Mouse (Mus musculus) lung, embryonic 14.5 days (tissue): Measurements from ENCODE around the gene Resf1. TPM values are rescaled to one million over a fixed set of nuclear protein-coding genes. Genes with fewer than 3 reads are reported as not detected.
A peak's percentile ranks its signal among the peaks of the same experiment; 100 is the strongest.

Source experiments
- ATAC-seq: fragments of 200-750 bp; cut with Nextera tagmentation; 2 replicates; pipeline ENCODE4 v1.8.0; 2017; ENCODE audit warnings: mild to moderate bottlenecking, moderate TSS enrichment, moderate library complexity; ENCODE audit not compliant: insufficient read depth
- DNase-seq: peaks from one replicate; pipeline ENCODE4 v3.0.0-alpha.2; 2015
- H3K27ac ChIP-seq: fragments of 300-500 bp; sonication (generic); 2 replicates; pipeline ENCODE4 v1.5.1; 2014; ENCODE audit warnings: low read depth, mild to moderate bottlenecking, moderate library complexity
- H3K27me3 ChIP-seq: fragments of 300-500 bp; sonication (generic); 2 replicates; pipeline ENCODE4 v1.6.1; 2014; ENCODE audit warnings: low read length, control low read depth; ENCODE audit not compliant: insufficient read depth
- H3K36me3 ChIP-seq: fragments of 300-500 bp; sonication (generic); 2 replicates; pipeline ENCODE4 v1.6.1; 2014; ENCODE audit warnings: control low read depth; ENCODE audit not compliant: insufficient read depth
- H3K4me1 ChIP-seq: fragments of 300-500 bp; sonication (generic); 2 replicates; pipeline ENCODE4 v1.6.1; 2014; ENCODE audit warnings: antibody characterized with exemption, control low read depth; ENCODE audit not compliant: insufficient read depth
- H3K4me2 ChIP-seq: fragments of 300-500 bp; sonication (generic); 2 replicates; pipeline ENCODE4 v1.6.1; 2014; ENCODE audit warnings: mild to moderate bottlenecking
- H3K4me3 ChIP-seq: fragments of 300-500 bp; sonication (generic); 2 replicates; pipeline ENCODE4 v1.5.1; 2014; ENCODE audit warnings: low read depth, low read length
- H3K9ac ChIP-seq: fragments of 300-500 bp; sonication (generic); 2 replicates; pipeline ENCODE4 v1.6.1; 2014
- H3K9me3 ChIP-seq: fragments of 300-500 bp; sonication (generic); 2 replicates; pipeline ENCODE4 v1.6.1; 2016; ENCODE audit warnings: low read depth, low read length, control low read depth
- CTCF ChIP-seq: IDR thresholded peaks from 2 replicates; pipeline ENCODE4 v1.5.1; 2016; ENCODE audit warnings: antibody characterized with exemption, low read depth
- WGBS: fragments of 180-500 bp; shearing (Covaris S2); extraction: QIAGEN DNeasy Blood & Tissue Kit; methylation state at CpG from one replicate; pipeline ENCODE4 v1.1.7; 2014; 5-methylcytosine and 5-hydroxymethylcytosine counted together
- polyA plus RNA-seq: library from polyadenylated mRNA; unstranded; fragments of >200 nt; fragmentation: Nextera tagmentation; extraction: Ambion mirVana; gene quantifications from 2 replicates; pipeline ENCODE4 v1.2.1, GENCODE M21; 2014

The Resf1 gene
- polyA plus RNA-seq, 1 experiment from 2014 or later: 50.5 TPM

DNA sequence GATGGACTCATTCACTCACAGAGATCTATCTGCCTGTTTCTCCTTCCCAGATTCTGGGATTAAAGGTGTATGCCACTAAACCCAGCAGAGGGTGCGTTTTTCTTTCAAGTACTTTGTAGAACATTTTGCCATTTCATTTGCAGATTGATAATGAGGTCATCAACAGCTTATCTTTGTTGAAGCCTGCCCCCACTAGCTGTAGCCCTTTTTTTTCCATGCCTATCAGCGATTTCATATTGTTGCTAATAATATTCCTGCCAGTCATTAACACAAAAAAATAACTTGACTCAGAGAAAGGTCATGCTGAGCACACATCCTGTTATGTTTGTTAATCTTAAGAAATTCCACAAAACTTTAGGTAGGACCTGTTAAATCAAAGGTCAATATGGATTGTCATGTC, 2.1 kb upstream of the Resf1 start:
- DNase-seq (no peak), ATAC-seq (no peak)
- H3K9me3 ChIP-seq: no peaks in the 10 kb centered on the region
- H3K4me3 ChIP-seq: no peak overlapping the region
- peaks cover 4% of the 10 kb centered on the region; the same call in 1 of the 2 replicates for H3K4me1 ChIP-seq
- H3K4me2 ChIP-seq: no peak overlapping the region
- no peak overlapping the region for H3K27ac ChIP-seq
- no peaks in the 10 kb centered on the region for H3K27me3 ChIP-seq
- WGBS: 78% methylated on average over 2 of the region's 2 CpGs
- TF ChIP-seq CTCF: no peak
- no peak overlapping the region for H3K9ac ChIP-seq
- peaks cover 7% of the 10 kb centered on the region; the same call in 1 of the 2 replicates for H3K36me3 ChIP-seq

- Histone ChIP-seq H3K27ac (no peak overlapping the region), H3K9ac (no peak overlapping the region), H3K36me3 (peaks cover 11% of the 10 kb centered on the region; the same call in 1 of the 2 replicates), H3K9me3 (no peaks in the 10 kb centered on the region), H3K27me3 (no peaks in the 10 kb centered on the region), H3K4me2 (no peak overlapping the region), H3K4me3 (no peak overlapping the region), H3K4me1 (peaks cover 4% of the 10 kb centered on the region; the same call in 1 of the 2 replicates)
- DNase-seq (no peak), ATAC-seq (no peak)
- TF ChIP-seq CTCF: no peak
- whole genome bisulfite sequencing: 57% methylated on average over 2 of the region's 2 CpGs
Observed at GRCm38 (mm10) chr6:149307801-149308200, 1.4 kb upstream of the Resf1 start.

GRCm38 (mm10) chr6:149310226-149310625, 1.0 kb downstream of the Resf1 start:
- Histone ChIP-seq H3K27me3 (no peaks in the 10 kb centered on the region), H3K27ac (no peak overlapping the region; the same call in 1 of the 2 replicates), H3K4me3 (peak overlapping the region; percentile 75), H3K9me3 (no peaks in the 10 kb centered on the region), H3K36me3 (peaks cover 26% of the 10 kb centered on the region), H3K9ac (peak overlapping the region; percentile 85), H3K4me2 (peak overlapping the region; percentile 70), H3K4me1 (peaks cover 4% of the 10 kb centered on the region; the same call in 1 of the 2 replicates)
- 31% methylated on average over 2 of the region's 2 CpGs for WGBS
- TF ChIP-seq CTCF: no peak
- DNase-seq (peak; percentile 5), ATAC-seq (no peak)

- Histone ChIP-seq H3K27ac (no peak overlapping the region), H3K4me1 (peaks cover 4% of the 10 kb centered on the region; the same call in 1 of the 2 replicates), H3K36me3 (peaks cover 31% of the 10 kb centered on the region), H3K27me3 (no peaks in the 10 kb centered on the region), H3K4me3 (peak overlapping the region; percentile 75), H3K9me3 (no peaks in the 10 kb centered on the region), H3K4me2 (peak overlapping the region; percentile 70), H3K9ac (0 out of 2 replicates have a peak overlapping the region, but pooled peaks have one; percentile 85)
- TF ChIP-seq CTCF: no peak
- ATAC-seq (no peak), DNase-seq (no peak)
- WGBS: 73% methylated on average over 2 of the region's 2 CpGs
Observed at GRCm38 (mm10) chr6:149311044-149311443, 1.8 kb downstream of the Resf1 start.

- Histone ChIP-seq H3K9ac (no peak overlapping the region), H3K4me2 (no peak overlapping the region), H3K27ac (no peak overlapping the region), H3K4me1 (peaks cover 4% of the 10 kb centered on the region; the same call in 1 of the 2 replicates), H3K9me3 (no peaks in the 10 kb centered on the region), H3K27me3 (no peaks in the 10 kb centered on the region), H3K36me3 (peaks cover 34% of the 10 kb centered on the region), H3K4me3 (no peak overlapping the region)
- 81% methylated on average over 1 of the region's 1 CpGs for WGBS
- no peak for TF ChIP-seq CTCF
- no peak for ATAC-seq
- no peak for DNase-seq
Observed at GRCm38 (mm10) chr6:149311778-149312177, 2.6 kb downstream of the Resf1 start.

GRCm38 (mm10) chr6:149312221-149312620, 3.0 kb downstream of the Resf1 start:
- no peak for ATAC-seq
- WGBS: 79% methylated on average over 1 of the region's 1 CpGs

GRCm38 (mm10) chr6:149314918-149315317, 5.7 kb downstream of the Resf1 start:
- H3K4me3 ChIP-seq: no peak overlapping the region
- H3K4me2 ChIP-seq: no peak overlapping the region
- TF ChIP-seq CTCF: no peak
- ATAC-seq (no peak), DNase-seq (no peak)
- no peak overlapping the region for H3K9ac ChIP-seq
- no peaks in the 10 kb centered on the region for H3K9me3 ChIP-seq
- 94% methylated on average over 2 of the region's 2 CpGs for WGBS
- H3K27ac ChIP-seq: no peak overlapping the region
- no peaks in the 10 kb centered on the region for H3K27me3 ChIP-seq
- peaks cover 60% of the 10 kb centered on the region for H3K36me3 ChIP-seq
- H3K4me1 ChIP-seq: peaks cover 4% of the 10 kb centered on the region; the same call in 1 of the 2 replicates

More at GRCm38 (mm10) chr6:149312221-149312620, 3.0 kb downstream of the Resf1 start:
- TF ChIP-seq CTCF: no peak
- no peak overlapping the region for H3K4me3 ChIP-seq
- H3K36me3 ChIP-seq: peaks cover 38% of the 10 kb centered on the region
- no peak overlapping the region for H3K4me2 ChIP-seq
- peaks cover 4% of the 10 kb centered on the region; the same call in 1 of the 2 replicates for H3K4me1 ChIP-seq
- no peaks in the 10 kb centered on the region for H3K9me3 ChIP-seq
- H3K27me3 ChIP-seq: no peaks in the 10 kb centered on the region
- no peak overlapping the region for H3K9ac ChIP-seq
- no peak for DNase-seq
- no peak overlapping the region for H3K27ac ChIP-seq
